Mouse (Mus musculus): ENCODE measurements at regions not wholly inside any gene's neighbourhood (a gene's known extent, or its start where the extent isn't known, plus 50 kb on each side); places are given as distances from the start of the nearest gene placed in this dataset.

DNA sequence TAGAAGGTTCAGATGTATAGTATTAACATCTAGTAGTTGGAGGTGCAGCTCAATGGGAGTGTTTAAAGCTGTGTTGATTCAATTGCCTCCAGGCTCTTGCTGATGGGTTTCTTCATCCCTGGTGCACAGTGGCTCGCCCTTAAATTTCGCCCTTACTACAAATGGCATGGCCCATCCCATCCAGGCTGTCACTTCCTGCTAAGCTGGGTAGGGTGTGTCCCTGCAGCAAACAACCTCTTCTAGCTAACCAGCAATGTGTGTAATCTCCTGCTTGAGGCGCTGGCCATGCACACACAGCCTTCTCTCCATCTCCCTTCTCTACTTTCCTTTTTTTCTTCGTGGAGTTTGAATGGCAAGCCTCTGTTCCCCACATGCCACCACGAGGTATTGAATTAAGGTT lies 238.1 kb upstream of the Id2 start:
- no peak for DNase-seq (ENCODE audit: low spot score)

DNA sequence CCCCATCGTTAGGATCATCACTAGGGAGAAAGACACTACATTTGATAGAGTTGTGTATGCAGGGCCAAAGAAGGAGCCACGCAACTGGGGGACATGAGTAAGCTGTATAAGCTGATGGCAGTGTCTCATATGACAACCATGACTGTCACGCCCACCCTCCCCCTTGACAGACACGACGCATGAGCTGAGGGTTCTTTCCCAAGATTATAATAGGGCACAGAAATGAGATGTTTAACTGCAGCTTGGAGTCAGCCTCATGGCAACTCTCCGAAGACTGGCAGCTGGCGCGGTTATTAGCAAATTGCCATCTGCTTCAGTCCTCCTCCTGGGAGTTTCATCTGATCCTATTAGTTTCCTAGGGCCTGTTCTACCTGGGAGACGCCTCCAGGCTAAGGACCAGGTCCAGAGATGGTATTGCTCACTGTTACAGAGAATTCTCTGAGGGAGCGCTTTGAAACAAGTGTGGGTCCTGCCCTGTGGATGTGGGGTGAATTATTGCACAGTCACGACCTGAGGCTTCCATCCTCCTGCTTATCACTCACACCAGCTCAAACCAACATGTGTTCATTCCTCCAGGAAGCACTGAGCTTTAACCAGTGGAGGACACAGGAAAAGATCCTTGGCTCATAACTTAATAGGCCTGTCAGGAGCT lies 235.6 kb upstream of the Id2 start:
- no peak for DNase-seq (ENCODE audit: low spot score)

DNA sequence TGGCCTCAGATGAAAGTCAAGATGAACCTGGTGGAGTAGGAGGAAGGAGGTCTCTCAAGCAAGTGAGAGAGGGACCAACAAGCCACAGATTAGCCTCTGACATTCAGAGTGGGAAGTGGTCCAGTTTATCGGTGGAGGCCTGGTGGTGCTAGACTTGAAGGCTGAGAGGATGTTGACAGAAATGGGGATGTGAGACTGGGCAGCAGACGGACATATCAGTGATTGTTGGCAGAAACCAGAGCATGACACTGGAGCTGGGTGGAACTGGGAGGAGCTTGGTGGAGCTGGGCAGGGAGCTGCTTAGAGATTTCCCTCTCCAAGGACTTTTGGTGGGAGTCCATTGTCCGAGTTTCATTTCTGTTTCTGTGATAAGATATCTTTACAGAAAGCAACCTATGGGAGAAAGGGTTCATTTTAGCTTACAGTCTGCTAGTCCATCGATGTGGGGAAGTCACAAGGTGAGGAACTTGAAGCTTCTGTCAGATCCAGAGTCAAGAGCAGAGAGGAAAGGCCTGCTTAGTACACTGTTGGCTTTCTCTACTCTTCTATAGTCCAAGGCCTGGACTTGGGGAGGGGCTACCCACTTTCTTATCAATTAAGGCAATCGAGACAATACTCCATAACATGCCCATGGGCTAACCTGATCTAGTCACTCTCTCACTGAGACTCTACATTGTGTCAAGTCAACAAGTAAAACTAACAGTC lies 233.2 kb upstream of the Id2 start:
- DNase-seq (ENCODE audit: low spot score), result peak; percentile 31

DNA sequence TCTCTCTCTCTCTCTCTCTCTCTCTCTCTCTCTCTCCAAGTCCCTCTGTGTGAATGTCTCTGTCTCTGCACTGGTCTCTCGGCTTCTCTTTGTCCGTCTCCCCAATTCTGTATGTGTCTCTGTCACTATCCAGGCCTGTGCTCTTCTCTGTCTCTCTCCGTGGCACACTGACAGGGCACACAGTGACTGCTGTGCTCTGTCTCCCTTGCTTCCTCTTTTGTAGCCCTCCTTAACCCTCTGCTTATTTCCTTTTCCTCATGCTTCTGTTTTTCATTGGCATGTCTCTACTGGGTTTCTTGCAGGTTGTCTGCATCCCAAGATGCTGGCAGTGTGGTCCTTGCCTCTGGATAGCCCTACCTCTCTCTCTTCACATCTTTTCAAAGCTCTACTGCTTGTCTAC lies 229.0 kb upstream of the Id2 start:
- DNase-seq (ENCODE audit: low spot score), result no peak

DNA sequence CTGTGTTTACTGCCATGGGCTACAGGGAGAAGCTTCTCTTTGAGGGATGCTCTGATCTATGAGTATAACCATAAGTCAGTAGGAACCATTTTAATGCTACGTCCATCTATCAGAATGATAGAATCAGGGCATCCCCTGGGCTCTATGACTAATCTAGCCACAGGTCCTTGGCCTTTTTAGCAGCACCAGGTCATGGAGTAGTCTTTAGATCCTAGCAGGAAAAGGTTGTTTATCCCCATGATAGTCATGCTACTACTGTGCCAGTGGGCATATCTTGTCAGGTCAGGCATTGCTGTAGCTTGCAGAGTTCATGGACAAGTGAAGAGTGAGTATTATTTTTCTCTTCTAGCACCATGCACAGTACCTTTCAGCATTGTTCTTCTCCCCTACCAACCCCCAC lies 226.2 kb upstream of the Id2 start:
- DNase-seq (ENCODE audit: low spot score), result no peak

DNA sequence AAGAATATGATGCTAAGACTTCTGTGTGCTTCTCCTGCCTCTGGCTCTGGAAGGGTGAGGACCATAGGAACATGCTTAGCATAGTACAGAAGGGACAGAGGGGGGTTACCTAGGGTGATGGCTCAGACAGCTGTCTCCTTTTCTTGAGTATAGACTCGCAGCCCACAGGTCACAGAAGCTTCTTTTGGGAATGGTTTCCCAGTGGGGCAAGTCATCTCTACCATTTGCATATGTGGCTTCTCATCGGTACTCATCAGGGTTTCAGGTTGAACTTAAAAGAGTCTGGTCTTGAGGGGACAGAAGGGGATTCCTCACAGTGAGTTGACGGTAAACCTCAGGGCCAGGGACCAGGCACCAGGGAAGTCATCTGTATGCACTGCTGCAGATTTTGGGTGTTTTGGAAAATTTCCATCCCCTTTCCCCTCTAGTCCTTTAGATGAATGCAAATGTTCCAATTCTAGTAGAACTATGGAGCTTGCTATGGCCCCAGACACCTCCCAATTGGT lies 223.4 kb upstream of the Id2 start:
- no peak for DNase-seq (ENCODE audit: low spot score)

DNA sequence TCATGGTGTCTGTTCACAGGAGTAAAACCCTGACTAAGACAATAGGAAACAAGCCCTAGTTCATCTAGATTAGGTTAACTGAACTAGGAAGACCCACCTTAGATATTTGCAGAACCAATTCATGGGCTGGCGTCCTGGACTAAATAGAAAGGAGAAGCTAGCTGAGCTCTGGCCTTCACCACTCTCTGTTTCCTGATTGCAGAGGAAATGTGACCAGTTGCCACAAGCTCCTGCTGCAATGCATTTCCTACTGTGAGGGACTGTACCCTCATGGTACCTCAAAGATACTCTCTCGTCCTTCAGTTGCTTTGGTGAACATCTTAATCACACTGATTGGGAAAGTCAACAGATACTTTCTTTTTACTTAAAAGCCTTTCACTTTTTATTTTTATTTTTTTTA lies 222.9 kb upstream of the Id2 start:
- DNase-seq (ENCODE audit: low spot score), result no peak

DNA sequence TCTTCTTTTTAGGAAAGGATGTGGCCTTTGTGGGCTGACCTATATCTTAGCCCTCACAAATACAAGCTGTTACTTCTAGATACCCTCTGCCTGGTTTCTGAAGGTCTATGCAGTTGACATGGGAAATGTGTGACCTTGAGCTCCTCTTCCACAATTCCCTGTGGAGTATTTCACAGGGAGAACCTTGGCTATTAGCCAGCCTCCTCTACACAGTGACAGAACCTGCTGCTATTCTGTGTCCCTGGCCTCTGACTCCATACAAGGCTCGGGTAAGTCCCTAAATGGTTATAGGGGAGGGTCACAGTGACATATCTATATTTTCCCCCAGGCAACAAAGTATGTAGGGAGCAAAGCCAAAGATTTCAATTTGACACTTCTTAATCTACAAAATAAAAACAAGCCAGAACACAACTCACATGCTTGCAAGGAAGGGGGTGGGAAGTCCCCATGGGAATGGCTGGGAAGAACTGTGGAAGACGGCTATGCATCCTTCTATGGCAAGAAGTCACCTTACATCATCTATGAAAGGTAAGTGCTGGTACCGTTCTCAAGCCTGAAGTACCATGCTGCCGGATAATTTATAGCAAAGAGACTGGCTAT lies 221.2 kb upstream of the Id2 start:
- DNase-seq (ENCODE audit: low spot score), result no peak

DNA sequence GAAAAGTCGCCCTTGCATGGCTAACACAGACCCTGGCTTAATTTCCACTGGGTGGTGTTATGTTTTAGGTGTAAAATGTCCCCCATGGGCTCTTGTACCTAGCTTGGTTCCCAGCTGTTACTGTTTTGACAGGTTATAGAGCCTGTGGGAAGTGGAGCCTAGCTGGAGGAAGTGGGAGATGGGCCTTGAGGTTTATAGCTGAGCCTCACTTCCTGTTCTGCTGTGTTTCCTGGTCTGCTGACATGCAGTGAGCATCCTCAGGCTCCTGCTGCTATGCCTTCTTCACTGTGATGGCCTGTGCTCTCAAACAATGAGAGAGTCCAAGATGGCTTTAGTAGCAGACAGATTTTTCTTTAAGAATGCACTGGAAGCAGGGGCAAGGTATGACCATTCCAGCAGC lies 219.0 kb upstream of the Id2 start:
- no peak for DNase-seq (ENCODE audit: low spot score)

DNA sequence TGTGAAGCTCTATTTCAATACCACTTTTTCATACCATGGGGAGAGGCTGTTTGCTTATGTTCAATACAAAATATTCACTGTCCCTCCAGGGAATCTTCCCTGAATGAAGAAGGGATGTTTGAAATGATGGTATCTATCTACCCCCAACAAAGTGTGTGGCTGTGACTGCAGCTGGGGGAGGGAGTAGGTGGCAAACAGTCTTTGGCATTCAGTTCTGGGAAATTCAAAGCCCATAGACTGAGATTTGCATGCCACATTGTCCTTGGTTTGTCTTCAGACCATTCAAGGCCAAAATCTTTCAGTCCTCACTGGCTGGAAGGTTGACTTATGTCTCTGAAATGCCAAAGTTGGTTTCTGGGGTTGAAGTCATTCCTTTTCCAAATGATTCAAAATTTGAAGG lies 216.3 kb upstream of the Id2 start:
- DNase-seq (ENCODE audit: low spot score), result no peak

DNA sequence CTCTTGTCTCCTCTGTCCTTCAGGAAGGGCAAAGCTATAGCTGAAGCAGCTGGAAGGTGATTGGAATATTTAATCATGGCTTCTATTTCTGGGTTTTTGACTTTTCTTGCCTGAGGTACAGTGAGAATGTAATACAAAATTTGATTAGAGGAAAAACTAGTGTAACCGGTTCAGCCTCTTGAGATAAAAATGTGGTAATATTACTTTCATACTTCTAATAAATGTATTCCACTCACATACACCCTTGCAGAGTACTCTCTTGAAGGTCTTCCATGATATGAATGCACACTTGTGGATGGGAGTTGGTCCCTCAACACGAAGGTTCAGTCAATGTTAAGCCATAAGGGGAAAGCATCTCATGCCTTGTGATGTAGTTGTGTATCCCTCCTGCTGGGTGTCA lies 215.4 kb upstream of the Id2 start:
- no peak for DNase-seq (ENCODE audit: low spot score)

DNA sequence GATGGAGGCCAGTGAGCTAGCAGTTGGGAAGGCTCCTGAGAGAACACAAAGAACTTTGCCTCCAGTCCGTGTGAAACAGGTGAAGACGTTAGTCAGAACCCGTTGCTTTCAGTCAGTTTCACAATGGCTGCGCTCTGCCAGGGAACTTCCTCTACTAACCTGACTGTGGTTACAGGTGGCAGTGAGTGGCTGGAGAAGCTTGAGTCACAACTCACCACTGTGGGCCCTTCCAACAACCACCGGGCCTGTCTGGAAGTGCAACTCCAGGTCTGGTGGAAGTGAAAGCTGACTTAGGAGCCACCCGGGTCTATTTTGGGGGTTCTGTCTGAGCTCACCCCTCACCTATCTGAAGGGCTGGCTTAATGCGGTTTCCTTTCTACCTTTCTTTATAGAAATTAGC lies 214.8 kb upstream of the Id2 start:
- no peak for DNase-seq (ENCODE audit: low spot score)

DNA sequence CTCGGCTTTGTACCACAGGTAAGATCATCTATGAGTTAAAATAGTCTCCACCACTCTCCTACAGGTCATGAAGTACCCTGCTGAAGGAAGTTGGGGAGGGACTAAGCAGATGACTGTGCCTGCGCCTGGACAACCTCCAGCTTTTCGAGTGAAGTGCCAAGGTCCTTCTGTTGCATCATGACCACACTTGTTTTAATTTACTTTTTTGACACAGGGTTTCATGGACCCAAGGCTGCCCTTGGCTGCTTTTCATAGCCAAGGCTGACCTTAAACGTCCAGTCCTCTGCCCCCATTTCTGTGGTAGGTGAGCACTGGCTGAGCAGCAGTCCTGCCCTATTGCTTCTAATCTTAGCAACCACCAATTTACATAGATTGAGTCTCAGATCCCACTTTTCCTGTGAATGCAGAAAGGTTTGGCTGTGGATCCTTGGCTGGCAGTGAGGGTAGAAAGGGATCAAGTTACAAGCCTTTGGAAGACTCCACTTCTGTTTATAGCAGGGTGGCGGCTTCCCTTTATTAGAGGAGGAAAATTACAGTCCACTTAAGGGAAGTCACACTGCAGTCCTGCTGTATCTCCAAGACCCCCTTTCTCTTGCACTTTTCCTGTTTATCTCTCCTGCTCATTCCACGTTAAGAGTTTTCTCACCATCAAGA lies 213.5 kb upstream of the Id2 start:
- peak; percentile 45 for DNase-seq (ENCODE audit: low spot score)

DNA sequence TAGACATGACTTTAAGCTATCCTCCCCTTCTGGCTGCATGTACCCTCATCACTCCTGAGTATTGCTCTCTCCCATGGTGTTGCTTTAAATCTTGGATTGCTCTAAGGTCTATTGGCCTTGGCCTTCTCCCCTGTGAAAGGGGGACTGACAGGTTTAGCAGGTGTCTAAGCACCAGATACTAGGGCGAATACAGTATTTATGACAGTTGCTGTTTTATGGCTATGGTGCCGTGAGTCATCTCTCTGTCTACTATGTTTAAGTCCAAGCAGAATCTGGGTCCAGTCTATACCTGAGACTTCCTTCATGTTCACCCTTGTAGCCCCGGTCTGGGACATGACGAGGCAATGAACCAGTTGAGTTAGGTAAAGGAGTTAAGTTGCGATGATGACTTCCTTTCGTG lies 212.3 kb upstream of the Id2 start:
- no peak for DNase-seq (ENCODE audit: low spot score)

DNA sequence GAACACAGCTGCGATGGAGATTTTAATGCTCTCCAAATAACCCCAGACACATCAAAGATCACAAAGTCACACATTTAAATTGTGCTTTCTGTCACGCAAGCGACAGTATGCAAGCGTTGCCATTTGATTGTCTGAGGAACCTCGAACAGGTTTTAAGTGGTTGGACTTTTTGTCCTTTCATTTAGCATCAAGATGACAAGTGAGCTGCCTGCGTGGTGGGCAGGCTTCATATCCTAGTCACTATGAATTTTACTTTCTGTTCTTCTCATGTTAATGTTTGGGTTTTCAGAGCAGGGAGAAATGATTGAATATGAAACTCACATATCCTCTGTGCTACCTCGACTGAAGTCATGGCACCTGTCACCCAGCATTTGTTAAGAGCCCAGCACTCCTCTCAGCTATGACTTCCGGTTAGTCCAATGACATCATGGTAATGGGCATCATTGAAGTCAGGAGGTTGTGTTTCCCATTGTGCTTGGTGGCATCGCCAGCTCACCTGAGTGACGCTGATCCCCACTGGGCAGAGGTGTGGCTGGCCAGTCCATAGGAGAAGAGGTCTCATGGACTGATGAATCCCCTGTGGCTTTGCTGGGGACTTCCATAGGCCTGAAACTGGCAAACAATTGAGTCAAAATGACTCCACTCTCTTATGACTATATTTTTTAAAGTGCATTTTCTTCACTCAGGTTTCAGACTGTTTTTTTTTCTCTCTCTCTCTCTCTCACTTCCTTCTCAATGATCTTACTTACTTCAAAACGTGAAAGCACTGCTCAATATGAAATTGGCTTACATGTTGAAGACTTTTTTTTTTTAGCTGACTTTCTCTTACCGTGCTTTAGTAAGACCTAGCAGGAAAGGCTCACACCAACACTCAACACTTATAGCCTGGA lies 209.1 kb upstream of the Id2 start:
- no peak for DNase-seq (ENCODE audit: low spot score)

DNA sequence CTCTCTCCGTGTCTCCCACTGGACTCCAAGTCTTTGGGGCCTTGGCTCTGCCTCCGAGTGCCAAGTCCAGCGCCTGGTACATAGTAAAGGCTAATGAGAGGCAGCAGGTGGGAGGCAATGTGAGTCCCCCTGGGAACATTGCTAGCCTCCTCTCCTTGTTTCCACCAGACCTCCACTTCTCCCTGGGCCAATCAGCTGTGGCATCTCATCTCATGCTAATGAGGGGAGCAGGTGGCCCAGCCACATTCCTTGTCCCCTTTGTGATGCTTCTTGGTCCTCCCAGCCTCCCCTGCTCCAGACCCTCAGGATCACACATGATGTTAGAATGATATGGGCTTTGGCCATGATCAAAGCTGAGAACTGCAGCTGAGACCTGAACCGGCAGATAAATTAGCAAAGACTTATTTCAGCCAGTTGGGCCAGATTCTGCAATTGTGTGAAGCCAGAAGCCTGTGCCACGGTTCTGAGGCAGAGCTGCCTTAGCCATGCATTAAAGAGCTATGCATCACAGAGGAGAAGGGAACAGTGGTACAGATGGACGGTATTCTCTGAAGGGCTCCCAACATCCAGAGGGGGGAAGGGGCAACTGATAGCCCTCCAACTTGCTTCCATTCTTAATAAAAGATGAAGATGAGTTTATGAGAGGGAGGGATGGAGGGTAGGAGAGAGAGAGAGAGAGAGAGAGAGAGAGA lies 208.0 kb upstream of the Id2 start:
- no peak for DNase-seq (ENCODE audit: low spot score)

DNA sequence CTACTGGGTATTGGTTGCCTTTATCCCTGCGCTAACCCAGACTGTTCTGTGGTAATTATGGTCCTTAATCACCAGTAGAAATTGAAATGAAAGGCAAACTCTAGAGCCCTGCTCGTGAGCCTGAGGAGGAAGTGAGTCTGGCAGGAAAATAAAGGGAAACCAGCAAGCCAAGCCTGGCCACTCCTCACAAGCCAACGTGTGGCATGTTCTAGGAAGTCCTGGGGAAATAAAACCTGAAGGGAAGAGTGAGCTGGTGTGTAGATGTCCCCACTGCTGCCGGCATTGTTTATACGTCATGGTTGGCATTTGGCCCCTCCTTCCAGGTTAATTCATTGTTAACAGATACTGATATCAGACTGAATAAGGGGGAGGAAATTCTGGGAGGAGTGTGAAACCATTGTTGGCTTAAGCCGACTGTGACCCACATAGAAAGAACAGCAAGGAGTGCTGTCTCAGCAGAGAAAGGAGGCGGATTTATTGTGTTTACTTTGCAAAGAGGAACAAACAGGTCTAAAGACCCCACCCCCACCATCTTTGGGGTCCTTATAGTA lies 206.6 kb upstream of the Id2 start:
- DNase-seq (ENCODE audit: low spot score), result no peak

DNA sequence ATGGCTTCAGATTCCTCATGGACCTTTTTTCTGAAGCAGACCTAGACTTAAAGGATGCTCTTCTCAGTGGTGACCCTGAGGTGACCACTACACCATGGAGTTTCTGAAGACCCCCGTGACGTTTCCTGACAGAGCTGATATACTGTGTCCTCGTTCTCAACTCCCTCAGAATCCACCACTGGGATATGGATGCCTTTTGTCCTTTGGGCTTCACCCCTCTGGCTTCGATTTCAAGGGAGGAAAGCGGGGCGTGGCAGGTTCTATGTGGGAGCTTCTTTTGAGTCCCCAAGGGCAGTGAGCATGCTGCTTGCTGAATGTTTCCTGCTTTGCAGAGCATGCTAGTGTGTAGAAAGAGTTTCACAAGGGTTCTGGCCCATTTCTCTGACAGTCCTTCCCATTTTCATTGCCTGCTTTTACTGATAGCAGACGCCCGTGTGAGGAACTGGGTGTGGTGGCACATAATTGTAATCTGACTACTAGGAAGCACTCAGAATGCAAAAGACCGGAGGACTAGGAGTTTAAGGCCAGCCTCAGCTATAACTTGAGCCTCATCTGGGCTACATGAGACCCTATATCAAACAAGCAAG lies 204.0 kb upstream of the Id2 start:
- no peak for DNase-seq (ENCODE audit: low spot score)

DNA sequence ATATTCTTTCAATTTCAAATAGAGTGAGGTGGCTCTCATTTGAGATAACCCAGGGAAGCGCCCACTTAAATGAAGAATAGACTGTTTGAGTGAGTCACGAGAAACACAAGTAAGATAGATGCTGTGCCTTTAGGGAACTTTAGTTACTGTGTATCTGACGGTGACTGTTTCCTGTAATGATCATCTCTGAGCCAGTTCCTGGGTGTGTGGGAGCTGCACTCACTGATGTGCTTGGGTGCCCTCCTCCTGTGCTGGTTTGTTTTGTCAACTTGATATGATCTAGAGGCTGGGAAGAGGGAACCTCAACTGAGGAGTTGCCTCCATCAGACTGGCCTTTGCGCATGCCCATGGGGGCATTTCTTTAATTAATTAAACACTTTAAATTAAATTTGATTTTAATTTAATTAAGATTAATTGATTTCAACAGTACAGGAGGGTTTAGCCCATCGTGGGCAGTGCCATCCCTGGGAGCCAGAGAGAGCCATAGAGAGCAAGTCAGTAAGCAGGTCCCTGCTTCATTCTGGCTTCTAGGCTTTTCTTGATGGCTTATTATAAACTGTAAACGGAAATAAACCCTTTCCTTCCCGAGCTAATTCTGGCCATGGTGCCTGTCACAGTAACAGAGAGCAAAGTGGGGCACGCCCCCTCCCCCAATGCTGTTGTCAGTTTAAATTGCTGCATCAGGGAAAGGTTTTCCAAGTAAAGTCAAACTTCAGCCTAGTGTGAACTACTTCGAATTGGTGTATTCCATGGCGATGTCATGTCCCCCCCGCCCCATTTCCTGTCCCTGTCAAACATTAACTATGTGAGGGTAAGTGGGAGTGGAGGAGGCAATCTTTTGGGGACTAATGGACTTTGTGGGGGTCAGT lies 202.9 kb upstream of the Id2 start:
- no peak for DNase-seq (ENCODE audit: low spot score)

DNA sequence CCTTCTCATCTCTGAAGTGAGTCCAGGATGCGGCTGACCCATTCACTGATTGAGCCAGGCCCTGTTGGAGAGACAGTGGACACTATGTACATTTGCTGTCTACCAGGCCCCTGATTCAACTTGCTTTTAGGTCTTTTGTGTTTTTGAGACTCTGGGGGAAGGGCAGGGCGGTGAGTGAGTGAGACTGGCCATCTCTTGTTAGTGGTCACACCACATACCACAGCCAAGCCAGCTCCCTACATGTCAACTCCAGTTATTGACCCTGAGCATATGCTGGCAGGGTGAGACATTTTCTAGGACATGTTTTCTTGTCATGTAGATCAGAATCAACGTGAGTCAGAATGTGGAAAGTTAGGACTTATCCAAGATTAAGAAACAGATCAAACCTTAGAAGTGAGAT lies 201.8 kb upstream of the Id2 start:
- no peak for DNase-seq (ENCODE audit: low spot score)

Data from ovary, postnatal 36 days (tissue).